9 mouse cellular contexts compared by ENCODE assay signal in genomic region chr4:117893376-117893775, GRCm38 (mm10). TPM values are rescaled to one million over a fixed set of nuclear protein-coding genes. Genes with fewer than 3 reads are reported as not detected.
DNase-seq lines count a peak whose midpoint lies in the region; ATAC-seq and TF ChIP-seq lines count a peak whose summit lies in the region.
"Had no signal": no experiment of that assay in that cellular context is flagged by ENCODE, and none has a peak within 500 bp of the region (broad histone marks: within the 10 kb centered on the region; RNA-seq: fewer than 3 reads in every experiment).

No protein-coding gene starts in this region.

- no peak overlapping the region for H3K4me3 ChIP-seq in forebrain, embryonic 14.5 days (ENCODE audit: low read depth, low read length)
- H3K4me3 ChIP-seq in forebrain, embryonic 10.5 days, result no peak overlapping the region
- no peak overlapping the region for H3K4me3 ChIP-seq in lung, embryonic 14.5 days (ENCODE audit: low read depth, low read length)
- no peak overlapping the region for H3K4me3 ChIP-seq in heart, embryonic 12.5 days
- H3K4me3 ChIP-seq: midbrain, embryonic 12.5 days had no signal

- no peak for TF ChIP-seq CTCF in lung, embryonic 14.5 days (IDR thresholded peaks at IDR 0.05; ENCODE audit: low read depth)

- no peak overlapping the region for H3K27ac ChIP-seq in forebrain, embryonic 14.5 days (ENCODE audit: low read depth, low read length)
- no peak overlapping the region for H3K27ac ChIP-seq in forebrain, embryonic 10.5 days
- no peak overlapping the region for H3K27ac ChIP-seq in lung, embryonic 14.5 days (ENCODE audit: low read depth)
- H3K27ac ChIP-seq in heart, embryonic 12.5 days (ENCODE audit: poor library complexity, severe bottlenecking), result no peak overlapping the region
- H3K27ac ChIP-seq: midbrain, embryonic 12.5 days had no signal

- 30% methylated on average over 9 of the region's 9 CpGs for WGBS in forebrain, embryonic 14.5 days
- 24% methylated on average over 9 of the region's 9 CpGs for WGBS in forebrain, embryonic 10.5 days
- WGBS in lung, embryonic 14.5 days, result 16% methylated on average over 9 of the region's 9 CpGs
- WGBS in heart, embryonic 12.5 days, result 21% methylated on average over 9 of the region's 9 CpGs

- DNase-seq in forebrain, embryonic 14.5 days (ENCODE audit: low spot score), result peak; percentile 22
- no peak for DNase-seq in forebrain, embryonic 10.5 days (ENCODE audit: extremely low spot score, low spot score)
- peak; percentile 65 for DNase-seq in 3T3-L1 (ENCODE audit: low read depth, low spot score)
- peak; percentile 80 to 84 for DNase-seq in adrenal gland, postnatal 36 days
- DNase-seq in lung, embryonic 14.5 days, result peak; percentile 87
- DNase-seq in thymus, postnatal 36 days, result peak; percentile 61 to 63
- no peak for DNase-seq in left cerebral cortex, postnatal 25 days (ENCODE audit: low spot score in 2 of 2)

- H3K9ac ChIP-seq in forebrain, embryonic 14.5 days (ENCODE audit: low read length), result no peak overlapping the region
- H3K9ac ChIP-seq in lung, embryonic 14.5 days, result no peak overlapping the region
- H3K9ac ChIP-seq in heart, embryonic 12.5 days, result no peak overlapping the region
- H3K9ac ChIP-seq: midbrain, embryonic 12.5 days had no signal

- H3K9me3 ChIP-seq in forebrain, embryonic 14.5 days (replicated peaks; ENCODE audit: control insufficient read depth, low read length), result no peaks in the 10 kb centered on the region
- H3K9me3 ChIP-seq in forebrain, embryonic 10.5 days, result no peaks in the 10 kb centered on the region
- no peaks in the 10 kb centered on the region for H3K9me3 ChIP-seq in lung, embryonic 14.5 days (ENCODE audit: low read depth, low read length)
- H3K9me3 ChIP-seq in heart, embryonic 12.5 days (replicated peaks), result no peaks in the 10 kb centered on the region
- H3K9me3 ChIP-seq: midbrain, embryonic 12.5 days had no signal

- intact Hi-C loops in left cerebral cortex, postnatal 25 days (cut with DNase I), result loop anchor here (2.0 kb wide), 1 partner anchor 21 kb away; the partner anchor contains the start of gene Ipo13

- H3K4me2 ChIP-seq in forebrain, embryonic 14.5 days (ENCODE audit: low read length), result no peak overlapping the region
- no peak overlapping the region for H3K4me2 ChIP-seq in lung, embryonic 14.5 days
- no peak overlapping the region for H3K4me2 ChIP-seq in heart, embryonic 12.5 days
- H3K4me2 ChIP-seq: midbrain, embryonic 12.5 days had no signal

- ATAC-seq in forebrain, embryonic 14.5 days, result no peak
- no peak for ATAC-seq in lung, embryonic 14.5 days (ENCODE audit: insufficient read depth)
- ATAC-seq in heart, embryonic 12.5 days (ENCODE audit: insufficient number of reproducible peaks, low FRiP score), result no peak

- H3K36me3 ChIP-seq in forebrain, embryonic 14.5 days (ENCODE audit: control insufficient read depth, insufficient read depth, low read length), result peaks cover 61% of the 10 kb centered on the region
- H3K36me3 ChIP-seq in forebrain, embryonic 10.5 days (replicated peaks), result peaks cover 72% of the 10 kb centered on the region
- peaks cover 48% of the 10 kb centered on the region for H3K36me3 ChIP-seq in lung, embryonic 14.5 days (ENCODE audit: insufficient read depth)
- peaks cover 56% of the 10 kb centered on the region for H3K36me3 ChIP-seq in heart, embryonic 12.5 days

- peaks cover 3% of the 10 kb centered on the region; the same call in 1 of the 2 replicates for H3K4me1 ChIP-seq in forebrain, embryonic 14.5 days (ENCODE audit: control insufficient read depth, insufficient read depth, low read length)
- H3K4me1 ChIP-seq in forebrain, embryonic 10.5 days, result peaks cover 18% of the 10 kb centered on the region
- no peaks in the 10 kb centered on the region for H3K4me1 ChIP-seq in lung, embryonic 14.5 days (ENCODE audit: insufficient read depth)
- peaks cover 8% of the 10 kb centered on the region for H3K4me1 ChIP-seq in heart, embryonic 12.5 days (replicated peaks)

- no peaks in the 10 kb centered on the region for H3K27me3 ChIP-seq in forebrain, embryonic 14.5 days (replicated peaks; ENCODE audit: control insufficient read depth, insufficient read depth, low read length)
- no peaks in the 10 kb centered on the region for H3K27me3 ChIP-seq in forebrain, embryonic 10.5 days (ENCODE audit: poor library complexity, severe bottlenecking)
- H3K27me3 ChIP-seq in lung, embryonic 14.5 days (ENCODE audit: insufficient read depth, low read length), result no peaks in the 10 kb centered on the region
- no peaks in the 10 kb centered on the region for H3K27me3 ChIP-seq in heart, embryonic 12.5 days (replicated peaks)
- H3K27me3 ChIP-seq: midbrain, embryonic 12.5 days had no signal

RNA-seq across cellular contexts. Expression of gene Dph2, which starts 1.5 kb away (rescaled TPM):
- 26.8 and 31.9 TPM in 2 replicates for polyA plus RNA-seq in forebrain, embryonic 14.5 days (2014; fragmentation: Nextera tagmentation; extraction: Ambion mirVana)
- polyA plus RNA-seq in forebrain, embryonic 10.5 days (2016; fragmentation: Nextera tagmentation; extraction: Ambion mirVana), result 29.1 and 29.3 TPM in 2 replicates
- 1 to 10 TPM; 9.2 to 9.4 TPM for total RNA-seq in adrenal gland, postnatal 36 days (2021)
- 21.4 and 21.7 TPM in 2 replicates for polyA plus RNA-seq in lung, embryonic 14.5 days (2014; fragmentation: Nextera tagmentation; extraction: Ambion mirVana)
- total RNA-seq in left cerebral cortex, postnatal 25 days (2021), result 10 to 100 TPM in 1 of 2 experiments, 1 to 10 TPM in 1; 9.6 to 10.5 TPM
- 12.4 and 12.9 TPM in 2 replicates for polyA plus RNA-seq in heart, embryonic 12.5 days (2016; fragmentation: Nextera tagmentation; extraction: Ambion mirVana)

RNA-seq across cellular contexts. Expression of gene Atp6v0b, which starts 6.2 kb away (rescaled TPM):
- polyA plus RNA-seq in forebrain, embryonic 14.5 days (2014; fragmentation: Nextera tagmentation; extraction: Ambion mirVana), result 483 and 520 TPM in 2 replicates
- polyA plus RNA-seq in forebrain, embryonic 10.5 days (2016; fragmentation: Nextera tagmentation; extraction: Ambion mirVana), result 160 and 166 TPM in 2 replicates
- total RNA-seq in adrenal gland, postnatal 36 days (2021), result 100 to 1,000 TPM; 215 to 216 TPM
- polyA plus RNA-seq in lung, embryonic 14.5 days (2014; fragmentation: Nextera tagmentation; extraction: Ambion mirVana), result 139 and 150 TPM in 2 replicates
- 100 to 1,000 TPM; 460 to 484 TPM for total RNA-seq in left cerebral cortex, postnatal 25 days (2021)
- polyA plus RNA-seq in heart, embryonic 12.5 days (2016; fragmentation: Nextera tagmentation; extraction: Ambion mirVana), result 183 and 196 TPM in 2 replicates

RNA-seq across cellular contexts. Expression of gene B4galt2, which starts 10.1 kb away (rescaled TPM):
- polyA plus RNA-seq in forebrain, embryonic 14.5 days (2014; fragmentation: Nextera tagmentation; extraction: Ambion mirVana), result 49.1 and 50.6 TPM in 2 replicates
- 20.9 and 21.8 TPM in 2 replicates for polyA plus RNA-seq in forebrain, embryonic 10.5 days (2016; fragmentation: Nextera tagmentation; extraction: Ambion mirVana)
- 10 to 100 TPM in 1 of 2 experiments, 1 to 10 TPM in 1; 10.0 to 14.3 TPM for total RNA-seq in adrenal gland, postnatal 36 days (2021)
- polyA plus RNA-seq in lung, embryonic 14.5 days (2014; fragmentation: Nextera tagmentation; extraction: Ambion mirVana), result 27.6 and 31.8 TPM in 2 replicates
- total RNA-seq in left cerebral cortex, postnatal 25 days (2021), result 100 to 1,000 TPM; 107 to 116 TPM
- polyA plus RNA-seq in heart, embryonic 12.5 days (2016; fragmentation: Nextera tagmentation; extraction: Ambion mirVana), result 18.3 and 19.4 TPM in 2 replicates

RNA-seq across cellular contexts. Expression of gene Ccdc24, which starts 21.0 kb away (rescaled TPM):
- 1.5 and 1.6 TPM in 2 replicates for polyA plus RNA-seq in forebrain, embryonic 14.5 days (2014; fragmentation: Nextera tagmentation; extraction: Ambion mirVana)
- 1.2 TPM in 2 replicates for polyA plus RNA-seq in forebrain, embryonic 10.5 days (2016; fragmentation: Nextera tagmentation; extraction: Ambion mirVana)
- under 1 TPM; 0.49 to 0.76 TPM for total RNA-seq in adrenal gland, postnatal 36 days (2021)
- 1.0 and 1.3 TPM in 2 replicates for polyA plus RNA-seq in lung, embryonic 14.5 days (2014; fragmentation: Nextera tagmentation; extraction: Ambion mirVana)
- total RNA-seq in left cerebral cortex, postnatal 25 days (2021), result 1 to 10 TPM; 1.3 to 1.4 TPM
- 0.74 and 0.91 TPM in 2 replicates for polyA plus RNA-seq in heart, embryonic 12.5 days (2016; fragmentation: Nextera tagmentation; extraction: Ambion mirVana)

RNA-seq across cellular contexts. Expression of gene Ipo13, which starts 21.4 kb away (rescaled TPM):
- 64.1 and 66.2 TPM in 2 replicates for polyA plus RNA-seq in forebrain, embryonic 14.5 days (2014; fragmentation: Nextera tagmentation; extraction: Ambion mirVana)
- polyA plus RNA-seq in forebrain, embryonic 10.5 days (2016; fragmentation: Nextera tagmentation; extraction: Ambion mirVana), result 63.2 and 67.3 TPM in 2 replicates
- 10 to 100 TPM; 41.1 to 45.9 TPM for total RNA-seq in adrenal gland, postnatal 36 days (2021)
- 39.2 and 44.2 TPM in 2 replicates for polyA plus RNA-seq in lung, embryonic 14.5 days (2014; fragmentation: Nextera tagmentation; extraction: Ambion mirVana)
- total RNA-seq in left cerebral cortex, postnatal 25 days (2021), result 100 to 1,000 TPM; 108 to 116 TPM
- polyA plus RNA-seq in heart, embryonic 12.5 days (2016; fragmentation: Nextera tagmentation; extraction: Ambion mirVana), result 43.0 and 44.7 TPM in 2 replicates

Comparison
In these comparisons a context has a peak if more than half of its experiments do, and no peak if none do; other contexts are left out.
1. DNase-seq: peak in forebrain, embryonic 14.5 days (single experiment), 3T3-L1 (single experiment), adrenal gland, postnatal 36 days (2 of 2), lung, embryonic 14.5 days (single experiment) and thymus, postnatal 36 days (2 of 2); none in forebrain, embryonic 10.5 days (single experiment) and left cerebral cortex, postnatal 25 days (0 of 2).